ENCODE assay signal across 8 mouse cellular contexts in the genomic region with DNA sequence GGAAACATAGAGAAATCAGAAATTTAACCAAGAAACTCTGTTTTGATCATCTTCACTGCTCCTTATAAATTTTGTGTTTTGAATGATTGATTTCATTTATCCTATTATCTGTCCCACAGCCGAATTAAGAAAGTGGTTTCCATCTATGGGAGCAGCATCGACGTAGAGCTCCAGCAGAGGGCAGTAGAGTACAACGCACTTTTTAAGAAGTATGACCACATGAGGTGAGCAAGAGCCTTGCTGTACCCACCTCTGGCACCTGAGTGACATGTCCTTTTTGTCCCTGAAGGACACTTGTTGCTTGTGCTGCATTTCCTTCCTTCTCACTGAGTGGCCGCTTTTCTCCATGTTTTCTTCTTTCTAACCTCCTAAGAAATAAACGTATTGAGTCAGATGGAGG. TPM values are rescaled to one million over a fixed set of nuclear protein-coding genes. Genes with fewer than 3 reads are reported as not detected.
DNase-seq lines count a peak whose midpoint lies in the region; ATAC-seq lines count a peak whose summit lies in the region.

No protein-coding gene starts in this region.

- DNase-seq in neural tube, embryonic 10.5 days (ENCODE audit: extremely low spot score, low spot score), result peak; percentile 35
- DNase-seq in adrenal gland, postnatal 14 days, result peak; percentile 71
- peak; percentile 18 for DNase-seq in embryo, embryonic 9.5 days (ENCODE audit: extremely low spot score)
- peak; percentile 70 for DNase-seq in heart, postnatal 4 days
- DNase-seq in left cerebral cortex, postnatal 4 days, result peak; percentile 43
- DNase-seq in natural killer cell, adult 2 months (ENCODE audit: low spot score in 2 of 2), result peak; percentile 44 to 68
- peak; percentile 54 for DNase-seq in testis, postnatal 10 days (ENCODE audit: low spot score)

- 47% methylated on average over 6 of the region's 6 CpGs for WGBS in neural tube, embryonic 15.5 days

- intact Hi-C loops in left cerebral cortex, postnatal 4 days (cut with DNase I), result loop anchor here (5.0 kb wide), 1 partner anchor 69 kb away; no protein-coding TSS in a partner anchor

- no peak for ATAC-seq in neural tube, embryonic 15.5 days (ENCODE audit: low FRiP score)

- H3K36me3 ChIP-seq in neural tube, embryonic 15.5 days, result peaks cover 74% of the 10 kb centered on the region

- no peak overlapping the region for H3K27ac ChIP-seq in neural tube, embryonic 15.5 days (replicated peaks)

- no peak overlapping the region for H3K4me3 ChIP-seq in neural tube, embryonic 15.5 days (replicated peaks)

- no peaks in the 10 kb centered on the region for H3K9me3 ChIP-seq in neural tube, embryonic 15.5 days (replicated peaks)

- no peaks in the 10 kb centered on the region for H3K4me1 ChIP-seq in neural tube, embryonic 15.5 days

- H3K9ac ChIP-seq in neural tube, embryonic 15.5 days (replicated peaks), result no peak overlapping the region

- H3K27me3 ChIP-seq in neural tube, embryonic 15.5 days (replicated peaks), result no peaks in the 10 kb centered on the region

- H3K4me2 ChIP-seq in neural tube, embryonic 15.5 days, result no peak overlapping the region

RNA-seq across cellular contexts. Expression of a gene that starts 14.9 kb away (rescaled TPM):
- polyA plus RNA-seq in neural tube, embryonic 15.5 days (2015; fragmentation: Nextera tagmentation; extraction: Ambion mirVana), result 3.6 and 4.6 TPM in 2 replicates
- 9.6 and 10.1 TPM in 2 replicates for total RNA-seq in adrenal gland, postnatal 14 days (2021)
- total RNA-seq in heart, postnatal 4 days (2021), result 1 to 10 TPM; 6.0 to 6.5 TPM
- total RNA-seq in left cerebral cortex, postnatal 4 days (2021), result 10 to 100 TPM; 28.2 to 31.7 TPM

Comparison
In these comparisons a context has a peak if more than half of its experiments do, and no peak if none do; other contexts are left out.
1. DNase-seq: peak in every context shown above with its lines; median percentile 71 in adrenal gland, postnatal 14 days; 70 in heart, postnatal 4 days; 56 in natural killer cell, adult 2 months; 54 in testis, postnatal 10 days; 43 in left cerebral cortex, postnatal 4 days; 35 in neural tube, embryonic 10.5 days; 18 in embryo, embryonic 9.5 days.